Mouse (Mus musculus) erythroblast, embryonic 14.5 days (primary cell): Measurements from ENCODE around the gene BC030870.

Source experiments
- GATA1 ChIP-seq: IDR thresholded peaks from 2 replicates; pipeline ENCODE4 v1.6.1; 2012; ENCODE audit warnings: low read length, inconsistent platforms, mixed read lengths
- TAL1 ChIP-seq: IDR thresholded peaks from 3 replicates; pipeline ENCODE4 v1.6.1; 2012; ENCODE audit warnings: low read length, inconsistent platforms, mixed read lengths

- no peak for TF ChIP-seq GATA1
- no peak for TF ChIP-seq TAL1
Measured at GRCm38 (mm10) chr8:65068473-65068819, 60.9 kb downstream of the BC030870 start.
